In the genomic region with DNA sequence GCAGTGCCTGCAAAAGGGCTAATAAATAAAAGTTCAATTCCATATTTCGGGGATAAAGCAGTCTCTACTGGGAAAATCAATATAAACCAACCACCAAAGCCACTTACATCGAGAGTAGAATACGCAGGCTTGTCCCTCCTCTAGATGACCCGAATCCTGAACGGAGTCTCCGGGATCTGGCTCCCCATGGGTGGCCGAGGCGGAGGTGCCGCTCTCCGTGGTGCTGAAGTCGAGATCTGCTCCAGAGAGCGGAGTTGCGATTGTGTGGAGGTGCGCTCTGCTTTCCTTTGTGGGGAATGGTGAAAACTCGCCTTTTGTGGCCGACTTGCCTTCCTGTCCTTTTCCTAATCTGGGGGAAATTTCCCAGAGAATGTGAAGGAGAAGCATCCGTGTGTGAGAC, we compare ENCODE assay signal across 10 mouse cellular contexts. TPM values are rescaled to one million over a fixed set of nuclear protein-coding genes. Genes with fewer than 3 reads are reported as not detected.
DNase-seq lines count a peak whose midpoint lies in the region; ATAC-seq lines count a peak whose summit lies in the region.
"Had no signal": no experiment of that assay in that cellular context is flagged by ENCODE, and none has a peak within 500 bp of the region (broad histone marks: within the 10 kb centered on the region; RNA-seq: fewer than 3 reads in every experiment).

No protein-coding gene starts in this region.

- peak overlapping the region; percentile 37 for H3K4me2 ChIP-seq in forebrain, embryonic 15.5 days (replicated peaks)
- H3K4me2 ChIP-seq in midbrain, embryonic 12.5 days (replicated peaks): peak overlapping the region; percentile 40
- H3K4me2 ChIP-seq: limb, embryonic 15.5 days had no signal

- peak overlapping the region; percentile 13; the same call in 1 of the 2 replicates for H3K27ac ChIP-seq in forebrain, embryonic 15.5 days (replicated peaks)
- H3K27ac ChIP-seq in midbrain, embryonic 12.5 days (replicated peaks): no peak overlapping the region
- H3K27ac ChIP-seq: limb, embryonic 15.5 days had no signal

- 4% methylated on average over 17 of the region's 17 CpGs for WGBS in forebrain, embryonic 15.5 days
- WGBS in midbrain, embryonic 12.5 days: 3% methylated on average over 17 of the region's 17 CpGs

- no peaks in the 10 kb centered on the region for H3K4me1 ChIP-seq in forebrain, embryonic 15.5 days
- no peaks in the 10 kb centered on the region for H3K4me1 ChIP-seq in midbrain, embryonic 12.5 days
- H3K4me1 ChIP-seq: limb, embryonic 15.5 days had no signal

- H3K27me3 ChIP-seq in forebrain, embryonic 15.5 days: no peaks in the 10 kb centered on the region
- peaks cover 14% of the 10 kb centered on the region; the same call in 1 of the 2 replicates for H3K27me3 ChIP-seq in midbrain, embryonic 12.5 days

- no peak for ATAC-seq in forebrain, embryonic 15.5 days (replicated peaks)
- ATAC-seq in midbrain, embryonic 12.5 days (ENCODE audit: low FRiP score, low read depth): no peak

- H3K4me3 ChIP-seq in forebrain, embryonic 15.5 days: peak overlapping the region; percentile 33
- peak overlapping the region; percentile 21; the same call in 1 of the 2 replicates for H3K4me3 ChIP-seq in midbrain, embryonic 12.5 days
- H3K4me3 ChIP-seq: limb, embryonic 15.5 days had no signal

- no peaks in the 10 kb centered on the region for H3K9me3 ChIP-seq in forebrain, embryonic 15.5 days
- no peaks in the 10 kb centered on the region for H3K9me3 ChIP-seq in midbrain, embryonic 12.5 days
- H3K9me3 ChIP-seq: limb, embryonic 15.5 days had no signal

- peak; percentile 7 to 23 for DNase-seq in cerebellum, adult 18-20 months
- DNase-seq in cerebellum, adult 11 months: no peak
- peak; percentile 4 to 46 for DNase-seq in spleen, postnatal 10 days (ENCODE audit: low spot score in 2 of 2)
- DNase-seq in spleen, adult 12 weeks (ENCODE audit: low spot score): no peak
- peak; percentile 60 for DNase-seq in kidney, postnatal 14 days
- peak; percentile 46 to 82 for DNase-seq in urinary bladder, postnatal 4 days (ENCODE audit: low spot score in 2 of 2)

- H3K36me3 ChIP-seq in forebrain, embryonic 15.5 days: no peaks in the 10 kb centered on the region
- H3K36me3 ChIP-seq in midbrain, embryonic 12.5 days: no peaks in the 10 kb centered on the region
- H3K36me3 ChIP-seq: limb, embryonic 15.5 days had no signal

- peak overlapping the region; percentile 26; the same call in 1 of the 2 replicates for H3K9ac ChIP-seq in forebrain, embryonic 15.5 days (replicated peaks)
- no peak overlapping the region for H3K9ac ChIP-seq in midbrain, embryonic 12.5 days (replicated peaks)
- H3K9ac ChIP-seq: limb, embryonic 15.5 days had no signal

RNA-seq across cellular contexts. Expression of a gene that starts 0.4 kb away (rescaled TPM):
- polyA plus RNA-seq in forebrain, embryonic 15.5 days (2015; fragmentation: Nextera tagmentation; extraction: Ambion mirVana): 3.7 and 3.9 TPM in 2 replicates
- 0.32 and 0.38 TPM in 2 replicates for polyA plus RNA-seq in midbrain, embryonic 12.5 days (2016; fragmentation: Nextera tagmentation; extraction: Ambion mirVana)
- polyA plus RNA-seq: stomach, embryonic 14.5 days had no signal

Comparison
In these comparisons a context has a peak if more than half of its experiments do, and no peak if none do; other contexts are left out.
1. DNase-seq: peak in cerebellum, adult 18-20 months (2 of 2), spleen, postnatal 10 days (2 of 2), kidney, postnatal 14 days (single experiment) and urinary bladder, postnatal 4 days (2 of 2); none in cerebellum, adult 11 months (single experiment) and spleen, adult 12 weeks (single experiment).